Mouse (Mus musculus) cerebellum, adult 8-10 months (tissue): Measurements from ENCODE around the gene Zbtb21.
A peak's percentile ranks its signal among the peaks of the same experiment; 100 is the strongest.
"Not testable (repeated sequence)": the region's sequence is repeated elsewhere in the genome, so short reads cannot be mapped to it uniquely, and the experiment has no call there.

Source experiments
- DNase-seq: peaks from one replicate; pipeline ENCODE4 v3.0.0; 2022

Zbtb21 gene

GRCm38 (mm10) chr16:97962151-97962948, at the start of gene Zbtb21, which contains the start of gene C2cd2:
TSS of gene Zbtb21 (minus strand) at chr16:97962622.
TSS of gene C2cd2 (minus strand) at chr16:97962598.
- peak; percentile 98 for DNase-seq

DNA sequence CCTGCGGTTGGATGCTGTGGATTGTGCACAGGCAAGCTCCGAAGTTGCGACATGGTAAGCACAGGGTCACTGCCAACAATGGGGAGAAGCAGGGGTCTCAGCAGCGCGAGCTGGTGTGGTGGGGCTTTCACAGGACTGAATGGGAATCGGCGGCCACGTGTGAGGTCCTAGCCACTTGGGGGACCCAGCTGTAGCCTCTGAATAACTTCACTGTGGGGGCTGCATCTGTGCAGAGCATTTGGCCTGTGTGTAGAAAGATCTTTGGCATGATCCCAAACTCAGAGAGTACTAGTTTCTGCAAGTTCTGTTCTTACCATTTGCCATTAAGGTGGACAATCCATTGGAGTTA, 34.9 kb upstream of the Zbtb21 start:
- not testable (repeated sequence) for DNase-seq

- DNase-seq: peak; percentile 71
These were observed 34.4 kb upstream of the Zbtb21 start, which contains the start of gene B230307C23Rik for GRCm38 (mm10) chr16:97996616-97997382. TSS of gene B230307C23Rik (plus strand) at chr16:97997315.

DNA sequence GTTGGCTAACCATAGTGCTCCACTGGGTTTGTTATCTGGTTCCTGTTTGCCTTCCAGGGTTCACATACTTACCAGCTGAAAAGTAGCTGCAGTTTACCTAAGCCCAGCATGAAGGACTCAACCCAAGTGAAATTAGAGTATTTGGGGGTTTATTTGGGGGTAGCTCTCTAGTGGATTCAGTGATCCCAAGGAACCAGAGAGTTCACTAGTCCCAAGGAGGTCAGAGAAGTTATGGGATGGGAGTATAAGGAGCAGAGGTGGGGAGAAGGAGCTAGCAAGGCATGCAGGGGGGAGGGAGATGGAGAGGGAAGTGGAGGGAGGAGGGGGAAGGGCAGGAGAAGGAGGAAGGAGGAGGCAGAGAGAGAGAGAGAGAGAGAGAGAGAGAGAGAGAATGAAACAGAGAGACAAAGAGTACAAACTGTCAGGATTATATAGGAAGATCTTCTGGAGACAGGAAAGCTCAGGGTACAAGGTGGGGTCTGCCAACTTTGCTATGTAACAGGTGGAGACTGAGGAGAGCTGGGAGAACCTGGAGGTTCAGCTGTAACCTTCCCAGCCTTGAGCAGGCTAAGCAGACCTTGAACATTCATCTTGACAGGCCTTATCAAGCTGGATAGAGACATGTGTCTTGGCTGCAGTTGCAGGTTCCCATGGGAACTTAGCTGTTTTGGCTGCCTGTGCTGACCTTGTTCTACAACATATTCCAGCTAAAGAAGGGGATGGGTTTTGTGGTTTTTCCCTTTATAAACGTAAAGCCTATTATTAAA, 33.6 kb upstream of the Zbtb21 start:
- no peak for DNase-seq

GRCm38 (mm10) chr16:97992477-97992876, 30.1 kb upstream of the Zbtb21 start:
- not testable (repeated sequence) for DNase-seq

GRCm38 (mm10) chr16:97991517-97991916, 29.1 kb upstream of the Zbtb21 start:
- DNase-seq: no peak

GRCm38 (mm10) chr16:97984589-97984988, 22.2 kb upstream of the Zbtb21 start:
- no peak for DNase-seq

GRCm38 (mm10) chr16:97981362-97981761, 18.9 kb upstream of the Zbtb21 start:
- no peak for DNase-seq

- DNase-seq: no peak
These were observed 15.3 kb upstream of the Zbtb21 start for GRCm38 (mm10) chr16:97977722-97978121.

- DNase-seq: no peak
These were observed 14.9 kb upstream of the Zbtb21 start for GRCm38 (mm10) chr16:97977277-97977676.

GRCm38 (mm10) chr16:97963956-97964540, 1.6 kb upstream of the Zbtb21 start:
- DNase-seq: no peak

DNA sequence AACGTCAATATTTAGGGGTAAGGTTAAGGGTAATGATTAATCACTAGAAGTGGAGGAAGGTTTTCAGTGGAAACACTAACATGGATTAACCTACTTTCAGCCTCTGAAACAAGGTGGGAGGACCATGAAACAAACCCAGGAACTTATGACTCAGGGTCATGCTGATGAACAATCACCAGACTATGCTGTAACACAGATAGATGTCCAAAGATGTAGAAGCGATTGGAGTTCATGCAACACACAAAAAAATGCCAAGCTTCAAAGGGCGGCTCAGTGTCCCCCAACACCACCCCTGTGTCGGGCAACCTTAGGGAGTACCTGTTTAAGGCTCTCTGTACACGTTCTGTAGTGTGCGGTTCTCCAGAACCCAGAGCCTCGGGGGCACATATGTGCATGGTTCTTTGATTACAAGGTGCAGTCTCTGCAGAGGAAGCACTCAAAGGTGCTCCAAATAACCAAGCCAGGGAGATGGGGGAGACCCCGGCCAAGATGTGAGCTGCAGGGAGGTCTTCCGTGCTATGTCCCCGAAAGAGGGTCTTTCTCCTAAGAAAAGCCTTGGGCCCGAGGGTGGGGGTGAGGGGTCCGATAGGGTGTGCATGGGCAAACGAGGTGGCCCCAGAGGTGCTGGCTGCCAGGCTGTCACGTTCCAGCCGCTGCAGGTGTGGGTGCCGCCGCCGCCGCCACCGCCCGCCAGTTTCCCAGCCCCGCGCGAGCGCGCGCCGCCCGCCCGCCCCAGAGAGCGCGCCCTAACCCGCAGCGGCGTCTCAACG, 856 bp downstream of the Zbtb21 start:
- DNase-seq: no peak

- no peak for DNase-seq
These were observed 2.1 kb downstream of the Zbtb21 start for GRCm38 (mm10) chr16:97960348-97960747.

- DNase-seq: no peak
These were observed 3.9 kb downstream of the Zbtb21 start for GRCm38 (mm10) chr16:97958401-97958973.

DNA sequence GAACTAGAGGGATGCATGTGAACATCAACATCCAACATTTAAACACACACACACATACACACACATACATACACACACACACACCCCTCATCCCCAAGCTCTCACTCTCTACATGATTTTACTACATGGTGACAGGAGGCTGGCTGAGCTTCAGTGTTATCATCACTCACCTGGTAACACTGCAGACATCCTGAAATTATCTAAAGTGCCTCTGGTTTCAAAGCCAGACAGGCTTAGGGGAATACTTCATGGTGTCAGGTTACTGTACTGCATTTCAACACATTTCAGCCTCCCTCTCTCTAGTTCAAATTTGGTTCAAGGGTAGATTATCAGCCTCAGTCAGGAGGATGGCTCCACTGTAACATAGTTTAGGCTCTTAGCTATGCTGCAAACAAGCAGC, 4.8 kb downstream of the Zbtb21 start:
- DNase-seq: no peak

GRCm38 (mm10) chr16:97956011-97956410, 6.4 kb downstream of the Zbtb21 start:
- no peak for DNase-seq

- no peak for DNase-seq
These were observed 9.1 kb downstream of the Zbtb21 start for GRCm38 (mm10) chr16:97953300-97953699.

GRCm38 (mm10) chr16:97952801-97953200, 9.6 kb downstream of the Zbtb21 start:
- no peak for DNase-seq

DNA sequence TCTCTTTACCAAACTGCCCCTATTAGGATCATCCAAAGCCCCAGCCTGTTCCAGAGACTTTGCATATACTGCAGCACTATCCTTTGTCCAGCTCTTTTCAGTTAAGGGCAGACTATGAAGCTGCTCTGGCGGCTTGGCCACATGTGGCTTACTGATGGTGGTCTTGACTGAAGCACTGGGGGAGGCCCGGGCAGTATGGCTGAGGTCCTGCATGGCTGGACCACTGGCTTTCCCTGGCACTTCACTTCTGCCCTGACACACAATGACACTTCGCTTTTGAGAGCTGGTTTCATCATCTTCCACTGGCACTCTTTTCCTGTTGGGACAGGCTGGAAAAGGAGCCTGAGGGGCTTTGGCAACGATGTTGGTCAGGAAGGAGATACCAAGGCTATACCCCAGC, 10.1 kb downstream of the Zbtb21 start:
- no peak for DNase-seq

DNA sequence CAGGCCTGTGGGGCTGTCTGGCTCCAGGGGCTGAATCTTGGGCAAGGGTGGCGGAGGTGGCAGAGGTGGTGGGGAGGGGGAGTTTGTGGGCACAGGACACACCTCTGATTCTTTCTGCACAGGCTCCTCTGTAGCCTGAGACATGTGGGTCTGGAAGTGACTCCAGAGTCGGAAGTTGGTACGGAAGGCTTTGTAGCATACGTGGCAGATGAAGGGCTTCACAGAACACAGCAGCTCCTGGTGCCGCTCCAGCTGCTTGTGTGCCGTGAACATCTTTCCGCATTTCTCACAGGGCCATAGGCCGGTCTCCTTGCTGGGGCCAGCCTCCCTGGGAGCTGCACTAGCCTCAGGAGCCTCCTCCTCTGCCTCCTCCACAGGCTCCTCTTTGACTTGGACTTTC, 12.4 kb downstream of the Zbtb21 start:
- DNase-seq: no peak

DNA sequence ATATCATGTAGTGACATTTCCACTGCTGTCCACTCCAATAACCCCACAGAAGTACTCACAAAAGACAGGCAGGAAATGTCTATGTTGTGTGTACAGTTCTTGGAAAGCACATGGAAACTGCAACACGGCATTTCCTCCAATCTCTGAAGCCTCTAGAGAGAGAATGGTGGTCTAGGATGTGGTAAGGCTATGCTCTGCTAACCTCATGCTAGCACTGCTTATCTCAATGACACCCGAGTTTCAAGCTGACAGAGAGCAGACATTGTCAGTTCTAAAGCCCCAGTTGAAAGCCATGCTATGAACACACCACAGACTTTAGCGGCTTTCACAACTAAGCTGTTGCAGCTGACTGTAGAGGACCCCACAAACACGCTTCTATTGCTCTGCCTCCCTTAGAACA, 13.6 kb downstream of the Zbtb21 start:
- no peak for DNase-seq

GRCm38 (mm10) chr16:97946993-97947392, 15.4 kb downstream of the Zbtb21 start:
- not testable (repeated sequence) for DNase-seq
